Mouse (Mus musculus): ENCODE data around the gene Opa3.

GRCm38 (mm10) chr7:19224933-19225332 is 3.2 kb upstream of the Opa3 start:
- TF ChIP-seq USF1 (IDR thresholded peaks at IDR 0.05; ENCODE audit: low read depth) (no peak), CTCF (IDR thresholded peaks at IDR 0.05; ENCODE audit: control insufficient read depth, insufficient read depth, insufficient read length) (no peak), MAX (IDR thresholded peaks at IDR 0.05) (no peak), MYOD1 (IDR thresholded peaks at IDR 0.05; ENCODE audit: control insufficient read depth, insufficient read length, low read depth) (no peak), CEBPB (IDR thresholded peaks at IDR 0.05; ENCODE audit: low read depth) (no peak), MYOG (IDR thresholded peaks at IDR 0.05; ENCODE audit: control insufficient read depth, extremely low read depth, insufficient read length) (no peak), FOSL1 (IDR thresholded peaks at IDR 0.05; ENCODE audit: insufficient read depth, low read length, poor library complexity, severe bottlenecking) (no peak)
